Mouse (Mus musculus): Measurements from ENCODE around the gene Lmnb2. TPM values are rescaled to one million over a fixed set of nuclear protein-coding genes. Genes with fewer than 3 reads are reported as not detected.
A peak's percentile ranks its signal among the peaks of the same experiment; 100 is the strongest.

The Lmnb2 gene
- polyA plus RNA-seq, 1 experiment from 2014 or later, result 21.6 TPM

GRCm38 (mm10) chr10:80901409-80902272, 16.4 kb downstream of the Lmnb2 start:
- H3K27ac ChIP-seq (replicated peaks; ENCODE audit: low read depth, low read length), result peak overlapping the region; percentile 67
- DNase-seq (ENCODE audit: low spot score) (no peak), ATAC-seq (ENCODE audit: low read depth) (no peak)
- peak overlapping the region; percentile 10 for H3K4me3 ChIP-seq (ENCODE audit: low read depth, low read length)
- no peaks in the 10 kb centered on the region for H3K9me3 ChIP-seq (ENCODE audit: control insufficient read depth, low read length)
- WGBS, result 86% methylated on average over 19 of the region's 19 CpGs
- peaks cover 10% of the 10 kb centered on the region for H3K4me1 ChIP-seq (ENCODE audit: control insufficient read depth, insufficient read depth, low read length)
- H3K9ac ChIP-seq (ENCODE audit: low read depth, low read length), result peak overlapping the region; percentile 39; the same call in 1 of the 2 replicates
- no peaks in the 10 kb centered on the region for H3K27me3 ChIP-seq (replicated peaks; ENCODE audit: control insufficient read depth, insufficient read depth, low read length)
- H3K36me3 ChIP-seq (ENCODE audit: control insufficient read depth, insufficient read depth, low read length), result peaks cover 56% of the 10 kb centered on the region
- peak overlapping the region; percentile 42 for H3K4me2 ChIP-seq (ENCODE audit: low read depth, low read length)

- Histone ChIP-seq H3K9ac (ENCODE audit: low read depth, low read length) (peak within 1 kb of the TSS; percentile 75), H3K4me1 (ENCODE audit: control insufficient read depth, insufficient read depth, low read length) (peaks cover 10% of the 10 kb centered on the region), H3K27ac (replicated peaks; ENCODE audit: low read depth, low read length) (peak within 1 kb of the TSS; percentile 67), H3K4me3 (ENCODE audit: low read depth, low read length) (peak within 1 kb of the TSS; percentile 73), H3K36me3 (ENCODE audit: control insufficient read depth, insufficient read depth, low read length) (peaks cover 46% of the 10 kb centered on the region), H3K4me2 (ENCODE audit: low read depth, low read length) (peak within 1 kb of the TSS; percentile 72), H3K9me3 (ENCODE audit: control insufficient read depth, low read length) (no peaks in the 10 kb centered on the region), H3K27me3 (replicated peaks; ENCODE audit: control insufficient read depth, insufficient read depth, low read length) (no peaks in the 10 kb centered on the region)
- under 1% methylated on average over 52 of the region's 72 CpGs for WGBS
- DNase-seq (ENCODE audit: low spot score) (peak; percentile 100), ATAC-seq (ENCODE audit: low read depth) (peak; percentile 97)
Observed at GRCm38 (mm10) chr10:80900318-80901247, 17.5 kb downstream of the Lmnb2 start, which contains the start of gene Timm13. Timm13 (minus strand) TSS chr10:80900969.

GRCm38 (mm10) chr10:80899591-80900317, 18.3 kb downstream of the Lmnb2 start:
- Histone ChIP-seq H3K9ac (ENCODE audit: low read depth, low read length) (peak overlapping the region; percentile 75), H3K4me2 (ENCODE audit: low read depth, low read length) (peak overlapping the region; percentile 72), H3K4me1 (ENCODE audit: control insufficient read depth, insufficient read depth, low read length) (peaks cover 10% of the 10 kb centered on the region), H3K9me3 (ENCODE audit: control insufficient read depth, low read length) (no peaks in the 10 kb centered on the region), H3K27ac (replicated peaks; ENCODE audit: low read depth, low read length) (no peak overlapping the region), H3K36me3 (ENCODE audit: control insufficient read depth, insufficient read depth, low read length) (peaks cover 38% of the 10 kb centered on the region), H3K4me3 (ENCODE audit: low read depth, low read length) (peak overlapping the region; percentile 73), H3K27me3 (replicated peaks; ENCODE audit: control insufficient read depth, insufficient read depth, low read length) (no peaks in the 10 kb centered on the region)
- no peak for ATAC-seq (ENCODE audit: low read depth)
- 16% methylated on average over 23 of the region's 25 CpGs for WGBS
- no peak for DNase-seq (ENCODE audit: low spot score)

GRCm38 (mm10) chr10:80899074-80899473, 19.0 kb downstream of the Lmnb2 start:
- Histone ChIP-seq H3K27ac (replicated peaks; ENCODE audit: low read depth, low read length) (no peak overlapping the region), H3K4me1 (ENCODE audit: control insufficient read depth, insufficient read depth, low read length) (peaks cover 10% of the 10 kb centered on the region), H3K4me3 (ENCODE audit: low read depth, low read length) (no peak overlapping the region), H3K27me3 (replicated peaks; ENCODE audit: control insufficient read depth, insufficient read depth, low read length) (no peaks in the 10 kb centered on the region), H3K9me3 (ENCODE audit: control insufficient read depth, low read length) (no peaks in the 10 kb centered on the region), H3K9ac (ENCODE audit: low read depth, low read length) (0 out of 2 replicates have a peak overlapping the region, but pooled peaks have one; percentile 14), H3K4me2 (ENCODE audit: low read depth, low read length) (peak overlapping the region; percentile 72), H3K36me3 (ENCODE audit: control insufficient read depth, insufficient read depth, low read length) (peaks cover 31% of the 10 kb centered on the region)
- WGBS, result 94% methylated on average over 8 of the region's 8 CpGs
- DNase-seq (ENCODE audit: low spot score), result no peak
- no peak for ATAC-seq (ENCODE audit: low read depth)

GRCm38 (mm10) chr10:80897861-80898510, 20.1 kb downstream of the Lmnb2 start:
- peak overlapping the region; percentile 26 for H3K4me2 ChIP-seq (ENCODE audit: low read depth, low read length)
- DNase-seq (ENCODE audit: low spot score) (peak; percentile 19), ATAC-seq (ENCODE audit: low read depth) (no peak)
- no peaks in the 10 kb centered on the region for H3K9me3 ChIP-seq (ENCODE audit: control insufficient read depth, low read length)
- 26% methylated on average over 33 of the region's 41 CpGs for WGBS
- H3K4me3 ChIP-seq (ENCODE audit: low read depth, low read length), result 0 out of 2 replicates have a peak overlapping the region, but pooled peaks have one; percentile 11
- H3K36me3 ChIP-seq (ENCODE audit: control insufficient read depth, insufficient read depth, low read length), result peaks cover 21% of the 10 kb centered on the region; the same call in 1 of the 2 replicates
- H3K27me3 ChIP-seq (replicated peaks; ENCODE audit: control insufficient read depth, insufficient read depth, low read length), result no peaks in the 10 kb centered on the region
- no peak overlapping the region for H3K27ac ChIP-seq (replicated peaks; ENCODE audit: low read depth, low read length)
- H3K4me1 ChIP-seq (ENCODE audit: control insufficient read depth, insufficient read depth, low read length), result peaks cover 10% of the 10 kb centered on the region
- H3K9ac ChIP-seq (ENCODE audit: low read depth, low read length), result peak overlapping the region; percentile 51; the same call in 1 of the 2 replicates

GRCm38 (mm10) chr10:80896581-80897485, 21.2 kb downstream of the Lmnb2 start:
- no peak overlapping the region for H3K27ac ChIP-seq (replicated peaks; ENCODE audit: low read depth, low read length)
- WGBS, result 76% methylated on average over 21 of the region's 24 CpGs
- H3K4me1 ChIP-seq (ENCODE audit: control insufficient read depth, insufficient read depth, low read length), result peaks cover 10% of the 10 kb centered on the region
- peaks cover 11% of the 10 kb centered on the region; the same call in 1 of the 2 replicates for H3K36me3 ChIP-seq (ENCODE audit: control insufficient read depth, insufficient read depth, low read length)
- ATAC-seq (ENCODE audit: low read depth) (no peak), DNase-seq (ENCODE audit: low spot score) (no peak)
- H3K4me3 ChIP-seq (ENCODE audit: low read depth, low read length), result no peak overlapping the region
- H3K4me2 ChIP-seq (ENCODE audit: low read depth, low read length), result no peak overlapping the region
- H3K27me3 ChIP-seq (replicated peaks; ENCODE audit: control insufficient read depth, insufficient read depth, low read length), result no peaks in the 10 kb centered on the region
- H3K9ac ChIP-seq (ENCODE audit: low read depth, low read length), result no peak overlapping the region
- no peaks in the 10 kb centered on the region for H3K9me3 ChIP-seq (ENCODE audit: control insufficient read depth, low read length)

- no peak for DNase-seq (ENCODE audit: low spot score)
- no peak overlapping the region for H3K27ac ChIP-seq (replicated peaks; ENCODE audit: low read depth, low read length)
- H3K9me3 ChIP-seq (ENCODE audit: control insufficient read depth, low read length), result no peaks in the 10 kb centered on the region
- H3K27me3 ChIP-seq (replicated peaks; ENCODE audit: control insufficient read depth, insufficient read depth, low read length), result no peaks in the 10 kb centered on the region
- no peak overlapping the region for H3K4me3 ChIP-seq (ENCODE audit: low read depth, low read length)
- WGBS, result 87% methylated on average over 6 of the region's 6 CpGs
- no peak for ATAC-seq (ENCODE audit: low read depth)
- no peak overlapping the region for H3K9ac ChIP-seq (ENCODE audit: low read depth, low read length)
- H3K36me3 ChIP-seq (ENCODE audit: control insufficient read depth, insufficient read depth, low read length), result peaks cover 11% of the 10 kb centered on the region; the same call in 1 of the 2 replicates
- peaks cover 10% of the 10 kb centered on the region for H3K4me1 ChIP-seq (ENCODE audit: control insufficient read depth, insufficient read depth, low read length)
- H3K4me2 ChIP-seq (ENCODE audit: low read depth, low read length), result no peak overlapping the region
Observed at GRCm38 (mm10) chr10:80895697-80896096, 22.3 kb downstream of the Lmnb2 start.
